Mouse (Mus musculus) brown adipose tissue, adult 24 weeks (tissue): ENCODE measurements around the gene Acsf3. TPM values are rescaled to one million over a fixed set of nuclear protein-coding genes. Genes with fewer than 3 reads are reported as not detected.
A peak's percentile ranks its signal among the peaks of the same experiment; 100 is the strongest.

ENCODE experiments used
- H3K27ac ChIP-seq: fragments of 200-500 bp; replicated peaks from 2 replicates; pipeline ENCODE4 v1.5.1; 2012; ENCODE audit warnings: low read depth, mild to moderate bottlenecking, low read length
- H3K4me1 ChIP-seq: fragments of 200-500 bp; 2 replicates; pipeline ENCODE4 v1.6.1; 2012; ENCODE audit warnings: low read length, mixed read lengths; ENCODE audit not compliant: control insufficient read depth, insufficient read depth, insufficient read length
- H3K4me3 ChIP-seq: fragments of 200-500 bp; 2 replicates; pipeline ENCODE4 v1.5.1; 2012; ENCODE audit warnings: low read depth, mild to moderate bottlenecking, low read length, moderate library complexity; ENCODE audit not compliant: insufficient read depth
- polyA plus RNA-seq: library from polyadenylated mRNA; stranded (reverse); fragments of >200 nt; gene quantifications from 2 replicates; pipeline ENCODE4 v1.2.4, GENCODE M21; 2012; ENCODE audit not compliant: missing spikeins, insufficient read depth, insufficient read length

Acsf3 gene
- polyA plus RNA-seq, 1 experiment, result 102 TPM

GRCm38 (mm10) chr8:122772431-122773060 is 2.7 kb upstream of the Acsf3 start:
- Histone ChIP-seq H3K27ac (no peak overlapping the region), H3K4me3 (no peak overlapping the region), H3K4me1 (peaks cover 6% of the 10 kb centered on the region; the same call in 1 of the 2 replicates)

DNA sequence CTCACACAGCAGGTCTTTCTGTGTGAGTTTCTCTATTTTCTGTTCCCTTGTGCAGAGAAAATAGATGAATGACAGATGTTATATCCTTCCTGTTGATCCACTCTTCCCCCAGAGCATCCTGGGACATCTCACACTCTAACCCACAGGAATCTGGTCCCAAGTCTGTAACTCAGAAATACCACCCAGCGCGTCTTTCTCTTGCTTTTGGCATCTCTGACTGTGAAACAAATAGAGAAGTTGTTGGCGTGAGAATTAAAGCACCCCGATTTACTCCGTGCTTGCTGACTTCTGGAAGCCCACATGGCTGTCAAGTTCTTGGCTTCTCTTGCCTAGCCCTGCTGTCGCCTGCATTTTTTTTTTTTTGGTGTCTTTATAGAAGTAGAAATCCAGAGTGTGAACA is 2.4 kb downstream of the Acsf3 start:
- peaks cover 6% of the 10 kb centered on the region; the same call in 1 of the 2 replicates for H3K4me1 ChIP-seq
- H3K4me3 ChIP-seq, result no peak overlapping the region
- H3K27ac ChIP-seq, result no peak overlapping the region

GRCm38 (mm10) chr8:122778703-122779239 is 3.5 kb downstream of the Acsf3 start:
- no peak overlapping the region for H3K27ac ChIP-seq
- H3K4me1 ChIP-seq, result peaks cover 6% of the 10 kb centered on the region; the same call in 1 of the 2 replicates
- no peak overlapping the region for H3K4me3 ChIP-seq

DNA sequence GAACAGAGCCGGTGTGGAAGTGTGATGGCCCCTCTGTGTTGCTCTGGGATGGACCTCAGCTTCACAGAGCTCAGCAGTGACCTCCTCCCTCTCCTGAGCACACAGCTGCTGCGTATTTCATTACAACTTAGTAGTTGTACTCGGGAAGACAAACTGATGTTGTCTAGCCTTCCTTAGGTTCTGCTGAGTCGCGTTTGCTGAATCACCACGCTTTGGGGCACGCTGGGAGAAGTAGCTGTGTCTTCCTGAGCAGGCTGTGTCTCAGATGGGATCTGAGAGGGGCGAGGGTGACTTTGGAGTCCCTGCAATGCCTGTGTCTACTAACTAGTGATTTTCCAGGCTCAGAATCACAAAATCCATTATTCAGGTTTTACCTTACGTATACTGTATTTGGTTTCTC is 4.0 kb downstream of the Acsf3 start:
- Histone ChIP-seq H3K27ac (no peak overlapping the region), H3K4me3 (no peak overlapping the region), H3K4me1 (peaks cover 6% of the 10 kb centered on the region; the same call in 1 of the 2 replicates)

DNA sequence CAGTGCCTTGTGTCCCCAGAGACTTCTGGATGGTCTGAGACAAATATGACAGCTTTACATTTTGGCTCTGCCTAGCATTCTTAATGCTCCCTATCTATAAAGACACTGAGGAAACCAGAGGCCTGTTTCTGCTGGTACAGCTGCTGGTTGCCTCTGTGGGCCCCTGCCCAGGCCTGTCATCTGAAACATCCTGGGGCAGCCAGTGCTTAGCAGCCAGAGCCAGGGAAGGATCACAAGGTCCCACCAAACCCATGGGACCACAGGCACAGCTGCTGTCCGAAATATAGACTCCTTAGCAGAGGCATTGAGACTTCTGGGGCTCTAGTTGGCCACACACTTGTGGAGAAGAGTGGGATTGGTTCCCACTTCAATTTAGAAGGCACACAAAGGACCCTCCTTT is 9.5 kb downstream of the Acsf3 start:
- H3K27ac ChIP-seq, result no peak overlapping the region
- H3K4me3 ChIP-seq, result no peak overlapping the region
- no peaks in the 10 kb centered on the region for H3K4me1 ChIP-seq

- H3K27ac ChIP-seq, result peak overlapping the region; percentile 11; the same call in 1 of the 2 replicates
- H3K4me1 ChIP-seq, result no peaks in the 10 kb centered on the region; the same call in 1 of the 2 replicates
Measured at GRCm38 (mm10) chr8:122789796-122790195, 14.5 kb downstream of the Acsf3 start.

DNA sequence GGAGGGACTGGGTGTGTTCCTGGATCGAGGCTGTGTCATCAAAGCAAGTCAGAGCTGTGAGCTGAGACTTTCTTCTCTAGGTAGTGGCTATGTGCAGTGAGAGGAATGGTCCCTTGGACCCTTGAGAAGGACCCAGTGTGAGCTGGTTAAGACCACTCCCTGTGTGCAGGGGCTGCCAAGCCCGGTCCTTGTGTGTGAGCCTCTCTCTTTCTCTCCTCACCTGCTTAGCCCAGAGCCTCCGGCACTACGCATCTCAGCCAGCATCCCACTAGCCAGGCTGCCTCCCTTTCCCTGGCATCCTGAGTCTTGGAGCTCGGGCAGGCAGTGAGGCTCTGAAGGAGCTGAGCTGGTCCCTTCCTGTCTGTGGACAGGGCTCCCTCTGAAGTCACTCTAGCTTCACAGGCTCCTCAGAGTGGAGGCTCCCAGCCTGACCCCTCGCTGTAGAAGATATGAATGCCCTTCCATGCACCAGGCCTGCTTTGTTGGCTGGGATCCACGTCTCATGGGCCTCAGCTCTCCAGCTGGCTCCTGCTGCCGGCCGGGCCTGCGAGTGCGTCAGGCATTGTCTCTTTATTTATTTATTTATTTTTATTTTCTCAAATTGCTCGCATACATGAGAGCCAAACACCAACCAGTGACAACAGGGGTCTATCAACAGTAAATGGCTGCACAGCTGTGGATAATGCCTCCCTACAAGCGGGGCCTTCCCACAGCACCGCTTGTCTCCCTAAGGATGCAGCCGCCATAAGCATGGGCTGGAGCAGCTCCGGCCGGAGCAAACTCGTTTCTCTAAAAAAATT is 18.3 kb downstream of the Acsf3 start:
- no peaks in the 10 kb centered on the region; the same call in 1 of the 2 replicates for H3K4me1 ChIP-seq
- no peak overlapping the region for H3K27ac ChIP-seq
- no peak overlapping the region for H3K4me3 ChIP-seq

More at GRCm38 (mm10) chr8:122789796-122790195, 14.5 kb downstream of the Acsf3 start:
- no peak overlapping the region for H3K4me3 ChIP-seq

DNA sequence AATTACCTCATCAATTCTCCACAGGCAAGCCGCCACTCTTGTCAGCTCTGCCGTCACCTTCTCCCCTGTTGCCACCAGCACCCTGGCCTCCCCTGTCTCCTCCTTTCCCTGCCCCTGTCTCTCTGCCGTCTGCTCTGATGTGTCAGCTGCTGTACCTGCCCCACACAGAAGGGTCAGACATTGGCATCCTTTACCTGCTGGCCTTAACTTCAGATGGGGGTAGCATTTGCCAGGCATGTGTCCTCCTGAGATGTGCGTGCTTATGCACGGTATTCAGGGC is 18.8 kb downstream of the Acsf3 start:
- Histone ChIP-seq H3K27ac (no peak overlapping the region), H3K4me3 (no peak overlapping the region), H3K4me1 (no peaks in the 10 kb centered on the region; the same call in 1 of the 2 replicates)

DNA sequence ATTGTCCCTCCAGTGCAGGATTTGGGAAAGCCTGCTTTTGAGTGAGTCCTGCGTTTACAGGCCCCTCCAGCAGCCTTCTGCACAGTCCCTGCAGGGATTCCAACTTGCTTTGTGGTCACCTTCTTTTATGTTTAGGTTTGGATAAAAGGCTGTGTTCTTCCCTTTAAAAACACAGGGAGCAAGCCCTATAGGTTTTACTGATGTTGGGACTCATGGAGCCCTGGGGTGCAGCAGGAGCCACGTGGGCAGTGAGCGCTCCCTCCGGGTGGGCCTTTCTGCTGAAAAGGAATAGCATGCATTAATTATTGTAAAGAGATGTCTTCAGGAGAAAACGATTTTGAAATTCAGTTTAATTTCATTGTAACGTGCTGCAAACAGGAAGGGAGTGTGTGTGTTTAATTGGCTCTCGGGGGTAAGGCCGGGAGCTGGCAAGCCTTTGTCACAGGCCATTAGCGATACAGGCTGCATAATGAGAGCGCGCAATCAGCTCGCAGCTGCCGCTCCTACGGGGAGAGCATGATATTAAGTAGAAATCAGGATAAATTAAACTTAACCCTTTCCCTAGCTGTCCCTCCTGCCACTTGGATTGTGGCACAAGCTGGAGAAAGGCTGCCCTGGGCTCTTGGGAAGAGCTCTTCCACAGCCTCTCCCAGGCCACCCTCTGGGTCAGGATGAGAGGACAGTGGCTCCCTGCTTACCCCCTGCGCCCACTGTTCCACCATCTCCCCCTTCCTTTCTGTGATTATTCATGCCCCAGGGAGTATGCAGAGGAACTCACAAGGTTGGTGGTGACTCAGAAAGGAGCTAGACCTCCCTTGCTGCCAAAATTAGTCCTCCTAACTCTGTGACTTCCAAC is 28.8 kb downstream of the Acsf3 start:
- Histone ChIP-seq H3K27ac (no peak overlapping the region), H3K4me1 (peaks cover 5% of the 10 kb centered on the region), H3K4me3 (no peak overlapping the region)

- Histone ChIP-seq H3K27ac (no peak overlapping the region), H3K4me1 (peaks cover 5% of the 10 kb centered on the region), H3K4me3 (no peak overlapping the region)
Measured at GRCm38 (mm10) chr8:122805349-122805748, 30.1 kb downstream of the Acsf3 start.

- Histone ChIP-seq H3K4me3 (no peak overlapping the region), H3K4me1 (peaks cover 5% of the 10 kb centered on the region)
Measured at GRCm38 (mm10) chr8:122806956-122807538, 31.8 kb downstream of the Acsf3 start.

DNA sequence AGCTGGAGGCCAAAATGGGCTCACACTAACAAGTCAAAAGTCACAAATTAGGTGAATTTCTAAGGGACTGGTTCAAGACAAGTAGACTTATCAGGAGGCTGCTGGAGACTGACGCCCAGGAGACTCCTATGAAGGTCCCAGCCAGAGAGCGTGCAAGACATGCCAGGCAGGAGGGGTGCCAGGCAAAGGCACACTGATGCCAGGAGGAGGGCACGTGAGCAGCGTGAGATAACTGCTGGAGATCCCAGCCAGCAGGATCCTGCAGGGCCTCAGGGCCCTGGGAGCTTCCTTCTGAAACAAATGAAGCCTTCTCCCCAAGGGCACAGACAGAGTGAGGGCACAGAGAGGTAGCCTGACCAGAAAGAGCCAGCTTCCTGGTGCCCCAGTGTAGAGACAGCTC is 32.6 kb downstream of the Acsf3 start:
- Histone ChIP-seq H3K4me3 (no peak overlapping the region), H3K27ac (no peak overlapping the region), H3K4me1 (peaks cover 5% of the 10 kb centered on the region)

More at GRCm38 (mm10) chr8:122806956-122807538, 31.8 kb downstream of the Acsf3 start:
- H3K27ac ChIP-seq, result no peak overlapping the region

GRCm38 (mm10) chr8:122810376-122810775 is 35.1 kb downstream of the Acsf3 start:
- peaks cover 5% of the 10 kb centered on the region for H3K4me1 ChIP-seq
- no peak overlapping the region for H3K4me3 ChIP-seq
- H3K27ac ChIP-seq, result no peak overlapping the region

- H3K4me1 ChIP-seq, result peaks cover 5% of the 10 kb centered on the region
- H3K4me3 ChIP-seq, result no peak overlapping the region
- no peak overlapping the region for H3K27ac ChIP-seq
Measured at GRCm38 (mm10) chr8:122811870-122812494, 36.7 kb downstream of the Acsf3 start.
